Mouse (Mus musculus) embryonic fibroblast, embryonic 13.5 days (primary cell): ENCODE data around the gene Dnah9.

ENCODE experiments used
- CTCF ChIP-seq: IDR thresholded peaks from 2 replicates; pipeline ENCODE4 v1.5.1; 2011; ENCODE audit warnings: mild to moderate bottlenecking, control low read depth, low read length, moderate library complexity, borderline replicate concordance; ENCODE audit not compliant: insufficient read depth
- POLR2A ChIP-seq: IDR thresholded peaks from 2 replicates; pipeline ENCODE4 v1.6.1; 2011; ENCODE audit warnings: low read depth, mild to moderate bottlenecking, control low read depth, low read length, moderate library complexity

DNA sequence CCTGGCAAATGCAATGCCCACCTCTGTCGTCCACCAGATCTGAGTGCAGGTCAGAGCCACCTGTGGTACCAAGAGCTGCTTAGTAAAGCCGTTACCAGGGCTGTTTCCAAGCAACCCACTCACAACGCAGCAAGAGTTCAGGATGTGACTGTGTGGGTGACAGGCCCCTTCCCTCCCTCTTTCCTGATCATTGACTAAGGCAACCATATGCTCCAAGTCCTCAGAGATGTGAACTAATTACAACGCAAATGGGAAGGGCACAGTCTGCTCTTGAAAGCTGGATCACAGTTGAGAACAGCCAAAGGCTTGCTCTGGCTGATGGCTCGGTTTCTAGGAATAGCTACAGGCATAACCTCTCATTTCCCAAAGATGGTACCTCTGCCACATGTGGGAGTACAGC is 95.4 kb downstream of the Dnah9 start:
- no peak for TF ChIP-seq CTCF
- TF ChIP-seq POLR2A: no peak
